Mouse (Mus musculus): ENCODE results near the gene Lingo1. TPM values are rescaled to one million over a fixed set of nuclear protein-coding genes. Genes with fewer than 3 reads are reported as not detected.

The Lingo1 gene
- polyA plus RNA-seq, 1 experiment = 0.37 TPM

GRCm38 (mm10) chr9:56630945-56631344 is 165.3 kb downstream of the Lingo1 start:
- Histone ChIP-seq H3K36me3 (ENCODE audit: control insufficient read depth, insufficient read depth) (no peaks in the 10 kb centered on the region), H3K4me3 (ENCODE audit: insufficient read depth, poor library complexity, severe bottlenecking) (no peak overlapping the region), H3K79me2 (ENCODE audit: control insufficient read depth, insufficient read depth) (no peaks in the 10 kb centered on the region), H3K27me3 (ENCODE audit: control insufficient read depth, insufficient read depth, insufficient read length) (peaks cover 34% of the 10 kb centered on the region), H3K79me3 (ENCODE audit: low read depth) (no peaks in the 10 kb centered on the region), H3ac (ENCODE audit: control insufficient read depth, insufficient read length, low read depth) (no peak overlapping the region)
- TF ChIP-seq USF1 (IDR thresholded peaks at IDR 0.05; ENCODE audit: low read depth) = no peak
- no peak for TF ChIP-seq MYOG (IDR thresholded peaks at IDR 0.05; ENCODE audit: control insufficient read depth, extremely low read depth, insufficient read length)
- no peak for TF ChIP-seq MYOD1 (IDR thresholded peaks at IDR 0.05; ENCODE audit: control insufficient read depth, insufficient read length, low read depth)
- TF ChIP-seq MAX (IDR thresholded peaks at IDR 0.05) = no peak
- TF ChIP-seq FOSL1 (IDR thresholded peaks at IDR 0.05; ENCODE audit: insufficient read depth, low read length, poor library complexity, severe bottlenecking) = no peak
- TF ChIP-seq CEBPB (IDR thresholded peaks at IDR 0.05; ENCODE audit: low read depth) = no peak
- no peak for TF ChIP-seq CTCF (IDR thresholded peaks at IDR 0.05; ENCODE audit: control insufficient read depth, insufficient read depth, insufficient read length)

GRCm38 (mm10) chr9:56629674-56630397 is 166.4 kb downstream of the Lingo1 start:
- Histone ChIP-seq H3K27me3 (ENCODE audit: control insufficient read depth, insufficient read depth, insufficient read length) (peaks cover 23% of the 10 kb centered on the region), H3K79me2 (ENCODE audit: control insufficient read depth, insufficient read depth) (no peaks in the 10 kb centered on the region), H3K4me3 (ENCODE audit: insufficient read depth, poor library complexity, severe bottlenecking) (no peak overlapping the region), H3K79me3 (ENCODE audit: low read depth) (no peaks in the 10 kb centered on the region), H3ac (ENCODE audit: control insufficient read depth, insufficient read length, low read depth) (no peak overlapping the region), H3K36me3 (ENCODE audit: control insufficient read depth, insufficient read depth) (no peaks in the 10 kb centered on the region)
- TF ChIP-seq MYOG (IDR thresholded peaks at IDR 0.05; ENCODE audit: control insufficient read depth, extremely low read depth, insufficient read length) (no peak), FOSL1 (IDR thresholded peaks at IDR 0.05; ENCODE audit: insufficient read depth, low read length, poor library complexity, severe bottlenecking) (no peak), USF1 (IDR thresholded peaks at IDR 0.05; ENCODE audit: low read depth) (no peak), MYOD1 (IDR thresholded peaks at IDR 0.05; ENCODE audit: control insufficient read depth, insufficient read length, low read depth) (no peak), CTCF (IDR thresholded peaks at IDR 0.05; ENCODE audit: control insufficient read depth, insufficient read depth, insufficient read length) (no peak), CEBPB (IDR thresholded peaks at IDR 0.05; ENCODE audit: low read depth) (no peak)

- Histone ChIP-seq H3K36me3 (ENCODE audit: control insufficient read depth, insufficient read depth) (no peaks in the 10 kb centered on the region), H3K4me3 (ENCODE audit: insufficient read depth, poor library complexity, severe bottlenecking) (no peak overlapping the region), H3K79me3 (ENCODE audit: low read depth) (no peaks in the 10 kb centered on the region), H3K79me2 (ENCODE audit: control insufficient read depth, insufficient read depth) (no peaks in the 10 kb centered on the region), H3K27me3 (ENCODE audit: control insufficient read depth, insufficient read depth, insufficient read length) (no peaks in the 10 kb centered on the region), H3ac (ENCODE audit: control insufficient read depth, insufficient read length, low read depth) (no peak overlapping the region)
- TF ChIP-seq MYOD1 (IDR thresholded peaks at IDR 0.05; ENCODE audit: control insufficient read depth, insufficient read length, low read depth) = no peak
- no peak for TF ChIP-seq USF1 (IDR thresholded peaks at IDR 0.05; ENCODE audit: low read depth)
- TF ChIP-seq CEBPB (IDR thresholded peaks at IDR 0.05; ENCODE audit: low read depth) = no peak
- no peak for TF ChIP-seq CTCF (IDR thresholded peaks at IDR 0.05; ENCODE audit: control insufficient read depth, insufficient read depth, insufficient read length)
- TF ChIP-seq FOSL1 (IDR thresholded peaks at IDR 0.05; ENCODE audit: insufficient read depth, low read length, poor library complexity, severe bottlenecking) = no peak
- no peak for TF ChIP-seq MAX (IDR thresholded peaks at IDR 0.05)
- TF ChIP-seq MYOG (IDR thresholded peaks at IDR 0.05; ENCODE audit: control insufficient read depth, extremely low read depth, insufficient read length) = no peak
These were observed 169.0 kb downstream of the Lingo1 start for GRCm38 (mm10) chr9:56627295-56627694.

- H3K4me3 ChIP-seq (ENCODE audit: insufficient read depth, poor library complexity, severe bottlenecking) = no peak overlapping the region
- no peak overlapping the region for H3ac ChIP-seq (ENCODE audit: control insufficient read depth, insufficient read length, low read depth)
- H3K79me3 ChIP-seq (ENCODE audit: low read depth) = no peaks in the 10 kb centered on the region
- H3K27me3 ChIP-seq (ENCODE audit: control insufficient read depth, insufficient read depth, insufficient read length) = no peaks in the 10 kb centered on the region
- no peak for TF ChIP-seq CEBPB (IDR thresholded peaks at IDR 0.05; ENCODE audit: low read depth)
- TF ChIP-seq MYOD1 (IDR thresholded peaks at IDR 0.05; ENCODE audit: control insufficient read depth, insufficient read length, low read depth) = peak; percentile 39
- H3K36me3 ChIP-seq (ENCODE audit: control insufficient read depth, insufficient read depth) = no peaks in the 10 kb centered on the region
- no peaks in the 10 kb centered on the region for H3K79me2 ChIP-seq (ENCODE audit: control insufficient read depth, insufficient read depth)
These were observed 171.3 kb downstream of the Lingo1 start for GRCm38 (mm10) chr9:56624923-56625322.

- no peak overlapping the region for H3K4me3 ChIP-seq (ENCODE audit: insufficient read depth, poor library complexity, severe bottlenecking)
- TF ChIP-seq CEBPB (IDR thresholded peaks at IDR 0.05; ENCODE audit: low read depth) = no peak
- no peak for TF ChIP-seq MYOG (IDR thresholded peaks at IDR 0.05; ENCODE audit: control insufficient read depth, extremely low read depth, insufficient read length)
- no peak for TF ChIP-seq MYOD1 (IDR thresholded peaks at IDR 0.05; ENCODE audit: control insufficient read depth, insufficient read length, low read depth)
- no peak for TF ChIP-seq MAX (IDR thresholded peaks at IDR 0.05)
- no peak for TF ChIP-seq CTCF (IDR thresholded peaks at IDR 0.05; ENCODE audit: control insufficient read depth, insufficient read depth, insufficient read length)
- TF ChIP-seq USF1 (IDR thresholded peaks at IDR 0.05; ENCODE audit: low read depth) = no peak
- TF ChIP-seq FOSL1 (IDR thresholded peaks at IDR 0.05; ENCODE audit: insufficient read depth, low read length, poor library complexity, severe bottlenecking) = no peak
- H3K36me3 ChIP-seq (ENCODE audit: control insufficient read depth, insufficient read depth) = no peaks in the 10 kb centered on the region
- H3K27me3 ChIP-seq (ENCODE audit: control insufficient read depth, insufficient read depth, insufficient read length) = no peaks in the 10 kb centered on the region
- no peaks in the 10 kb centered on the region for H3K79me2 ChIP-seq (ENCODE audit: control insufficient read depth, insufficient read depth)
- H3ac ChIP-seq (ENCODE audit: control insufficient read depth, insufficient read length, low read depth) = no peak overlapping the region
- no peaks in the 10 kb centered on the region for H3K79me3 ChIP-seq (ENCODE audit: low read depth)
These were observed 172.9 kb downstream of the Lingo1 start for GRCm38 (mm10) chr9:56623361-56623760.

- Histone ChIP-seq H3K79me2 (ENCODE audit: control insufficient read depth, insufficient read depth) (no peaks in the 10 kb centered on the region), H3K27me3 (ENCODE audit: control insufficient read depth, insufficient read depth, insufficient read length) (no peaks in the 10 kb centered on the region), H3K79me3 (ENCODE audit: low read depth) (no peaks in the 10 kb centered on the region), H3K4me3 (ENCODE audit: insufficient read depth, poor library complexity, severe bottlenecking) (no peak overlapping the region), H3K36me3 (ENCODE audit: control insufficient read depth, insufficient read depth) (no peaks in the 10 kb centered on the region), H3ac (ENCODE audit: control insufficient read depth, insufficient read length, low read depth) (no peak overlapping the region)
- no peak for TF ChIP-seq USF1 (IDR thresholded peaks at IDR 0.05; ENCODE audit: low read depth)
- no peak for TF ChIP-seq CEBPB (IDR thresholded peaks at IDR 0.05; ENCODE audit: low read depth)
- no peak for TF ChIP-seq CTCF (IDR thresholded peaks at IDR 0.05; ENCODE audit: control insufficient read depth, insufficient read depth, insufficient read length)
- no peak for TF ChIP-seq FOSL1 (IDR thresholded peaks at IDR 0.05; ENCODE audit: insufficient read depth, low read length, poor library complexity, severe bottlenecking)
- TF ChIP-seq MYOD1 (IDR thresholded peaks at IDR 0.05; ENCODE audit: control insufficient read depth, insufficient read length, low read depth) = no peak
- TF ChIP-seq MYOG (IDR thresholded peaks at IDR 0.05; ENCODE audit: control insufficient read depth, extremely low read depth, insufficient read length) = no peak
- TF ChIP-seq MAX (IDR thresholded peaks at IDR 0.05) = no peak
These were observed 173.5 kb downstream of the Lingo1 start for GRCm38 (mm10) chr9:56622761-56623160.

Data from C2C12 (cell line).